Mouse (Mus musculus) hindbrain, embryonic 10.5 days (tissue): ENCODE data around the gene Cd46. TPM values are rescaled to one million over a fixed set of nuclear protein-coding genes. Genes with fewer than 3 reads are reported as not detected.

Experiments
- DNase-seq: peaks from one replicate; pipeline ENCODE4 v3.0.0-alpha.2; 2017; ENCODE audit warnings: low spot score
- H3K27ac ChIP-seq: fragments of 300-500 bp; sonication (generic); 2 replicates; pipeline ENCODE4 v1.5.1; 2016; ENCODE audit warnings: mild to moderate bottlenecking, moderate library complexity
- H3K27me3 ChIP-seq: fragments of 300-500 bp; sonication (generic); 2 replicates; pipeline ENCODE4 v1.6.1; 2016; ENCODE audit warnings: mild to moderate bottlenecking; ENCODE audit not compliant: poor library complexity, insufficient read depth, severe bottlenecking
- H3K36me3 ChIP-seq: fragments of 300-500 bp; sonication (generic); 2 replicates; pipeline ENCODE4 v1.6.1; 2016; ENCODE audit warnings: mild to moderate bottlenecking, moderate library complexity
- H3K4me1 ChIP-seq: fragments of 300-500 bp; sonication (generic); replicated peaks from 2 replicates; pipeline ENCODE4 v1.6.1; 2016; ENCODE audit warnings: mild to moderate bottlenecking
- H3K4me3 ChIP-seq: fragments of 300-500 bp; sonication (generic); 2 replicates; pipeline ENCODE4 v1.5.1; 2016; ENCODE audit warnings: mild to moderate bottlenecking, moderate library complexity
- H3K9me3 ChIP-seq: fragments of 300-500 bp; sonication (generic); 2 replicates; pipeline ENCODE4 v1.6.1; 2016; ENCODE audit warnings: mild to moderate bottlenecking, moderate library complexity
- WGBS: fragments of 180-500 bp; shearing (Covaris S2); methylation state at CpG from one replicate; pipeline ENCODE4 v1.1.7; 2016; 5-methylcytosine and 5-hydroxymethylcytosine counted together
- polyA plus RNA-seq: library from polyadenylated mRNA; unstranded; fragments of >200 nt; fragmentation: Nextera tagmentation; extraction: Ambion mirVana; gene quantifications from 2 replicates; pipeline ENCODE4 v1.2.1, GENCODE M21; 2016

Cd46 gene
- polyA plus RNA-seq, 1 experiment from 2014 or later, result 0.55 TPM

DNA sequence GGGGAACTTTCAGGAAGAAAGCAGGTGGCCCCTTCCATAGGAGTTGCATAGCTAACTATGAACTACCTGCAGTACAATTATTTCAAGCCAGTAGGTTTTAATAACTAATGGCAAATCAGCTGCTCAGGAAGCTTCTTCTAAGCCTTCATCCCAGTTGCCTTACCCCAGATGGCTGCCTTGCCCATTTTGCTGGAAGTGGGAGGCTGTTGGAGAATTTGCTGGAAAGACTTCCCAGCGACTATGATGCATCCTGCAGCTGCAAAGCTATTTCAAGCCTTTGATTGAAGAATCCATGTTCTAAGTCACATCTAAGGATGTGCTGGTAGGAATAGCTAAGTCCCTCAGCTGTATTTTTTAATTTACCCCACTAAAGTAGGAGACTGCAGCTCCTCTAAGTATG, 53.7 kb downstream of the Cd46 start:
- Histone ChIP-seq H3K4me1 (no peaks in the 10 kb centered on the region), H3K36me3 (no peaks in the 10 kb centered on the region), H3K27ac (no peak overlapping the region), H3K4me3 (no peak overlapping the region), H3K27me3 (no peaks in the 10 kb centered on the region), H3K9me3 (no peaks in the 10 kb centered on the region)
- WGBS, result 62% methylated on average over 1 of the region's 1 CpGs
- DNase-seq, result no peak

DNA sequence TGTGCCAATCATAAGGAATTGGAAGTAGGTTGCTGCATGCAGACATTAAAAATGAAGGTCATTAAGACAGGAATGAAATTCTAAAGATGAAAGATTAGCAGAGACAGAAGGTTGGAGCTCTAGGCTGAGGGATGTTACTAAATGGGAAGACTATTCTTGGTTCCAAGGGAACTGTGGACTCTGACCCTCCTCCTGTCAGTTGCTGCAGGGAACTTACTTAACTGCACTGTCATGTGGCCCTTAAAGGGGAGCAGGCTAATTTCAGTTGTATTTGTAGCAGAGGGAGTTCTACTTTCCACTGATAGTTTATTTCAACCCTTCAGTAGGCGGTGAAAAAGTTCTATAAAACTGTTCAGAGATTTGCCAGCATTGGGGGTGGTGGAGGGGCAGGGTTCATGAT, 54.1 kb downstream of the Cd46 start:
- no peaks in the 10 kb centered on the region for H3K9me3 ChIP-seq
- H3K4me1 ChIP-seq, result no peaks in the 10 kb centered on the region
- no peaks in the 10 kb centered on the region for H3K36me3 ChIP-seq
- no peaks in the 10 kb centered on the region for H3K27me3 ChIP-seq
- no peak overlapping the region for H3K4me3 ChIP-seq
- WGBS, result 91% methylated on average over 1 of the region's 1 CpGs
- no peak overlapping the region for H3K27ac ChIP-seq
- DNase-seq, result no peak

DNA sequence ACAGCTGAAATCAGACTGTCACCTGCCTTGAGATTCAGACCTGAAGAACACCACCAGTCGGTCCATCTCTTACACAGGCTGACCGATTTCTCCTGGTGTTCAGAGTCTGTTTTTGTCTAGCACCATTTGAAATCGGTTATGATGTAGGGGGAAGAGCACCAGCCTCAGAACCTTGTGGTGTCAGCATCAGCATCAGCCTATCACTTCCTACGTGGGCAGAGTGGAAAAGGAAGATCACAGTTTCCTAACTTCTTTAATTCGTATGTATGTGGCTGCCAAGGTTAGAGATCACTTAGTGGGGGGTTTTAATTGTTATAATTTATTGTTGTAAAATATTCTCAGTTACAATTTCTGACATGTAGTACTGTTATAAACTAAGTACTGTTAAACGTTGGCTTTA, 54.6 kb downstream of the Cd46 start:
- WGBS, result 87% methylated on average over 6 of the region's 6 CpGs
- H3K4me3 ChIP-seq, result no peak overlapping the region
- DNase-seq, result no peak
- no peaks in the 10 kb centered on the region for H3K4me1 ChIP-seq
- H3K9me3 ChIP-seq, result no peaks in the 10 kb centered on the region
- H3K36me3 ChIP-seq, result no peaks in the 10 kb centered on the region
- no peaks in the 10 kb centered on the region for H3K27me3 ChIP-seq
- no peak overlapping the region for H3K27ac ChIP-seq

DNA sequence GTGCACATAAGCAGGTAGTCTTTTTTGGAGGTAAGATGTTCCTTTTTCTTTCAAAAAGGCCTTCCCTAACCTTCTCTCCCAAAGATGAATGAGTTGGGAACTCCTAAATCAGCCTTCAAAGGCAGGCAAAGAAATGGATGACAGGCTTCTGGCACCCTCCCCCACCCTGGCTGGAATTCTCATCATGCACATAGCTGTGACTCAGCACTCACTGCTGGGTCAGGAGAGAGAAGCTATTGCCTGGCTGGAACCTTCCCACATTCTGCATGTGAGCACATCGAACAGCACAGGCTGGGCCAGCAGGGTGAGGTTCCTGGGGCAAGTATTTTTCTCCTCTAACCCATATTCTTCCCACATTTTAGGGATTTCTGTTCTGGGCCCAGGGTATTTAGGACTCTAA, 58.1 kb downstream of the Cd46 start:
- Histone ChIP-seq H3K4me3 (no peak overlapping the region), H3K27ac (no peak overlapping the region)
- DNase-seq, result no peak

DNA sequence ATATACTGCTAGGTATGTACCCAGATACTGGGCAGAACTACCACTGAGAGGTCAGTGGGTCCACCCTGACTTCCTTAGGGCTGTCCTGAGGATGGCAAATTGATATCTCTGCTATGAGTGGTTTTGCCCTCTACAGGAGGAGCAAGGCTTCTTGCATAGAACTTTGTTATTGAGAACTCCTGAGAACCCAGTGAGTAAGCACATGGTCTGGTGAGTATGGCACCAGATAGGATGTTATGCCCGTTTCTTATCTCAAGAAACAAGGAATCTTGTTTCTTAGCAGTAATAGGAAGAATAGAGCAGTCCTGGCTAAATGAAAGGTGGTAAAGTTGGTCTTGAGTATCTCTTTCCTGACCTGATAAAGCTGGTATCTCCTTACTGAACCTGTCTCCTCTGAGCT, 59.3 kb downstream of the Cd46 start:
- DNase-seq, result no peak
- Histone ChIP-seq H3K4me3 (no peak overlapping the region), H3K27me3 (no peaks in the 10 kb centered on the region), H3K27ac (no peak overlapping the region), H3K36me3 (no peaks in the 10 kb centered on the region), H3K9me3 (no peaks in the 10 kb centered on the region), H3K4me1 (no peaks in the 10 kb centered on the region)
- 85% methylated on average over 1 of the region's 1 CpGs for WGBS

More for the DNA sequence above, 58.1 kb downstream of the Cd46 start:
- WGBS, result 82% methylated on average over 1 of the region's 1 CpGs
- Histone ChIP-seq H3K4me1 (no peaks in the 10 kb centered on the region), H3K36me3 (no peaks in the 10 kb centered on the region), H3K9me3 (no peaks in the 10 kb centered on the region), H3K27me3 (no peaks in the 10 kb centered on the region)

DNA sequence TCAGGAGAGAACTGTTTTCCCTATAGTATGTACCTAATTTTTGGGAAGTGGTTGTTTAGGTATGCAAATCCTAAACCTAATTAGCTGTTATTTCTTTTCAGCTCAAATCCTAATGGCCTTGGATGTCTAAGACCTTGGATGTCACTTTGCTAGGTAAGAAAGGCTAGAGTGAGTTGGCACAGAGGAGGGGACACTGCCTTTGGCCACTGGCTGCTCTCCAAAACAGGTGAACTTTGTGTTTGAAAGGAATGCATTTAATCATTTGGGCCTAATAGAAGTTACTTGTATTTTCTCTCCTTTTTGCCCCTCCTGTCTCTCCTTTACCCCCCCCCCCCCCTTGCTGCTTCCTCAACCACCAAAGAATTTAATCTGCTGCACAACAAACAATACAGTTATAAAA, 60.3 kb downstream of the Cd46 start:
- Histone ChIP-seq H3K27ac (no peak overlapping the region), H3K36me3 (no peaks in the 10 kb centered on the region), H3K4me3 (no peak overlapping the region), H3K4me1 (no peaks in the 10 kb centered on the region), H3K27me3 (no peaks in the 10 kb centered on the region), H3K9me3 (no peaks in the 10 kb centered on the region)
- no peak for DNase-seq

DNA sequence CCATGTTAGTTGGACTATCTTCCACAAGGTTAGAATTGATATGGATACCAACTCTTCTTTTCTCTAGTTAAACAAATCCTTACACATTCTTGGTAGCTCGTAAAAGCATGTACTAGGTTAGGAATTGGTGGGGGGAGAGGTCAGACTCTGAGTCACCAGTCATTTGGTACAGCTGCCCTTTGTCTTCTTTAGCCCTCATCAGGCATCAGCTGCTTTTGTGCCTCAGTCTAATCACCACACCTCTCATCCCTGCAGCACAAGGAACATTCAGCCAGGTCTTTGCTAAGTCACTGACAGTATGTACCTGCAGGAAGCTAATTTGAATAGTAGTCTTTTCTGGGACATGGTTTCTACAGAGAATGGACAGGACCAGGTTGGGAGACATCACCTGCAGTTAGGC, 64.5 kb downstream of the Cd46 start:
- DNase-seq, result no peak
- H3K27me3 ChIP-seq, result no peaks in the 10 kb centered on the region
- WGBS, result 50% methylated on average over 1 of the region's 1 CpGs
- H3K36me3 ChIP-seq, result no peaks in the 10 kb centered on the region
- H3K4me3 ChIP-seq, result no peak overlapping the region
- H3K27ac ChIP-seq, result no peak overlapping the region
- no peaks in the 10 kb centered on the region for H3K4me1 ChIP-seq
- no peaks in the 10 kb centered on the region for H3K9me3 ChIP-seq

DNA sequence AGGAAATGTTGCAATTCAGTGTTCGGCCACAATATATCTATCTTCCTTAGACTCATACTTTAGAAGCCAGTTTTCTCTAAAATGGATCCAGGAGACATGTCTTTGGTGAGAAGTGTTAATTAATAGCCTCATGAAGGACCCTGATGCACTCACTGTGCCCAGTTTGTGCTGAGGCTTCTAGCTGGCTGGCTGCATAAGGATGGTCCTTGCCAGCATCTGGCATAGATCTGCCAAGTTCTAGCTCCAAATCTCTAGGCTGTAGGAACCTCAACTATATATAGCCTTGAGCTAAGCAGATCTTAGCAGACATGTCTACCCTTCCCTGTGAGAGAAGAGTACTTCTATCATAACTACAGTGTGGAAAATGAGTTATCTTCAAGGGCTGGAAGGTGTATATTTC, 68.2 kb downstream of the Cd46 start:
- Histone ChIP-seq H3K4me1 (no peaks in the 10 kb centered on the region), H3K27ac (no peak overlapping the region), H3K27me3 (no peaks in the 10 kb centered on the region), H3K36me3 (no peaks in the 10 kb centered on the region), H3K4me3 (no peak overlapping the region), H3K9me3 (no peaks in the 10 kb centered on the region)
- WGBS, result 86% methylated on average over 1 of the region's 1 CpGs
- no peak for DNase-seq

DNA sequence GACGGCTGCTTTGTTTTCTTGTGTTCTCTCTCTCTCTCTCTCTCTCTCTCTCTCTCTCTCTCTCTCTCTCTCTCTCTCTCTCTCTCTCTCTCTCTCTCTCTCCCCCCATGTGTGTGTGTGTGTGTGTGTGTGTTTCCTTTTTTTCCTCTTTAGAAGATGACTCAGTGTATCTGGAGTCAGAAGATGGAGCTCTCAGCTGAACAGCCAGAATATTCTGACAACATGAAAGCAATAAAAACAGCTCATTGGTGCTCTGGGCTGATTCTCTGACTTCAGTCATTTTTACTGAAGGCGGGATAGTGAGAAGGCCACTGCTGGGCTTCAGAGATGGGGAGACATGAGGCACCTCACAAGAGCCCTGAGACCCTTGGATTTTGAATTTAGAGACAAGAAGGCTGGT, 70.2 kb downstream of the Cd46 start:
- Histone ChIP-seq H3K4me3 (no peak overlapping the region), H3K27me3 (no peaks in the 10 kb centered on the region), H3K36me3 (no peaks in the 10 kb centered on the region), H3K4me1 (0 out of 2 replicates have a peak, but pooled peaks cover 3% of the 10 kb centered on the region), H3K27ac (no peak overlapping the region), H3K9me3 (no peaks in the 10 kb centered on the region)
- no peak for DNase-seq
- 77% methylated on average over 2 of the region's 2 CpGs for WGBS

DNA sequence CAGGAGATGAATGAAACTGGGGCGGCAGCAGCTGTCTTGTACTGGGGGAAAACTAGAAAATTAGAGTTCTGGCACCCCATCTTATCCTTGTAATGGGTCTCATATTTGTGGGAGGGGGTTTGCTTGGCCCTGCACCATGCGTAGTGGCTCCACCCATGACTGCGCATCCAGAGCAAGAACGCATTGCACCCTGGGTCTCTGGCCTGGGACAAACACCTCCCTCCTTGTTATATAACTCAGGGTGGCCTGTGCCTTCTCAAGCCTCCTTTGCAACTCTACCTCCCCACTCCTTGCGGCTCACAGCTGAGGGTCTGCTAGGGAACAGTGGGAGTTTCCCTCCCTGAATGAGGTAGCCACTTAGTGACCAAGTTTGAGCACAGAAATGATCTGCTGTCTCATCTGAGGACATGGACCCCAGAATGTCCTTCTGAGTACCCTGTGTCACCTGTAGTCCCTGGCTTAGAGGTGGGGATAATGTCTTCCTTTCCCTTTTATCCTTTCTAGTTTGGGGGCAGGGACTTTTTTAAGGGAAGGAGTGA, 72.9 kb downstream of the Cd46 start:
- 95% methylated on average over 5 of the region's 5 CpGs for WGBS
- Histone ChIP-seq H3K27me3 (no peaks in the 10 kb centered on the region), H3K36me3 (no peaks in the 10 kb centered on the region), H3K4me3 (no peak overlapping the region), H3K9me3 (no peaks in the 10 kb centered on the region), H3K4me1 (0 out of 2 replicates have a peak, but pooled peaks cover 3% of the 10 kb centered on the region), H3K27ac (no peak overlapping the region)
- no peak for DNase-seq

DNA sequence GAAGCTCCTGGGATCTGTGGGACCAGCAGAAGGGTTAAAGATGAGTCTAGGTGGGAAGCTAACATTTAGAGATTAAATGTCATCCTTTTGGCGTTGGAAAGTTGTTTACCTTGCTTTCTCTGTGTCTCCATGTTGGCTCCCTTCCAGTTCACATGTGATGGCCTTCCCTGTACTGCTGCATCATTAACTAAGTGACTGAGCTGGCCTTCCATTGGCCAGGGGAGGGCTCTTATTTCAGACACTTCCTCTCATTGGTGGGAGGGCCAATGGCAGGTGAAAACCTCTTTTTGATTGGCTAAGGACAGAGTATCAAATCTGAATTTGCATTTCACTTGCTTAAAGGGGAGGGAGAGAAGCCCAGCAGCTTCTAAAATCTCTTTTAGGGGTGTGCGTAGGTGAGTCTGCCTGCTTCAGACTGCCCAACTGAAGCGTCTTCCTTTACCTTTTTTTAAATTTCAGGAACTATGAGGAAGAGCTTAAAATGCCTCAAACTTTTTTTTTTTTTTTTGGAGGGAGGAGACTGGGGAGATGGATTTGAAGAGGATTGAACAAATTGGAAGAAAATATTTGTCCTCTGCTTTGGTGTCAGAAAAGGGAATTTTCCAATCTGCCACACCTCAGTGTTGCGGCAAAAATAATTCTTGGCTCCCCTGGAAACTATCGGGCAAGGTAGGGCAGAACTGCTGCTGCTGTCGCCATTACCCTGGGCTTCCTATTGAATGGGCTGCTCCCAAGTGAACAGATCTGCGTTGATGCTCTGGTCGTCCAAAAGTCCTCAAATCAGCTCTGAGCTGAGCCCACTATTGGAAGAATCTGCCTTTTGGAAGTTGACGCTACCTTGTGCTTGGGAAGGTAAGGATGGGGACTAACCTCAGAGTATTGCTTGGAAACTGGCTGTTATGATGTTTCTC, 73.7 kb downstream of the Cd46 start:
- H3K27me3 ChIP-seq, result no peaks in the 10 kb centered on the region
- no peaks in the 10 kb centered on the region for H3K36me3 ChIP-seq
- H3K4me1 ChIP-seq, result 0 out of 2 replicates have a peak, but pooled peaks cover 3% of the 10 kb centered on the region
- DNase-seq, result no peak
- no peaks in the 10 kb centered on the region for H3K9me3 ChIP-seq
- 85% methylated on average over 9 of the region's 9 CpGs for WGBS
- H3K4me3 ChIP-seq, result no peak overlapping the region
- H3K27ac ChIP-seq, result no peak overlapping the region

DNA sequence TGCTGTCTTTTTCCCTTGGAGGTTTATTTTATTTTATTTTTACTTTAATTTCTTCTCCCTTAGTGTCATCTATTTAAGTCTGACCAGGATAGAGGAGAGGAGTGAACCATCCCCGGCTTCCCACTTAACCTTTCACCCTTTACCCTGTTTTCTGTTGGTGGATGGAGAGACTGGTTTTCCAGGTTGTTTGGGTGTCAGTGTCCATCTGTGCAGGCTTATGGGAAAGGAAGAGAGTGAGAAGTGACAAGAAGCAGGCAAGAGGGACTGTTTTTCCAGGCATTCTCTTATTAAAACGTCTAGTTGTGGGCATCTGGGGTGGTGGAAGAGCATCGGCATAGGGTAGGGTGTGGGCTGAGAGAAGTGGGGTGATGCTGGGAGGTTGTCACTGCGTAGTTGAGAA, 74.4 kb downstream of the Cd46 start:
- Histone ChIP-seq H3K27ac (no peak overlapping the region), H3K9me3 (no peaks in the 10 kb centered on the region), H3K27me3 (no peaks in the 10 kb centered on the region), H3K36me3 (no peaks in the 10 kb centered on the region), H3K4me3 (no peak overlapping the region), H3K4me1 (0 out of 2 replicates have a peak, but pooled peaks cover 3% of the 10 kb centered on the region)
- WGBS, result 87% methylated on average over 4 of the region's 4 CpGs
- DNase-seq, result no peak

DNA sequence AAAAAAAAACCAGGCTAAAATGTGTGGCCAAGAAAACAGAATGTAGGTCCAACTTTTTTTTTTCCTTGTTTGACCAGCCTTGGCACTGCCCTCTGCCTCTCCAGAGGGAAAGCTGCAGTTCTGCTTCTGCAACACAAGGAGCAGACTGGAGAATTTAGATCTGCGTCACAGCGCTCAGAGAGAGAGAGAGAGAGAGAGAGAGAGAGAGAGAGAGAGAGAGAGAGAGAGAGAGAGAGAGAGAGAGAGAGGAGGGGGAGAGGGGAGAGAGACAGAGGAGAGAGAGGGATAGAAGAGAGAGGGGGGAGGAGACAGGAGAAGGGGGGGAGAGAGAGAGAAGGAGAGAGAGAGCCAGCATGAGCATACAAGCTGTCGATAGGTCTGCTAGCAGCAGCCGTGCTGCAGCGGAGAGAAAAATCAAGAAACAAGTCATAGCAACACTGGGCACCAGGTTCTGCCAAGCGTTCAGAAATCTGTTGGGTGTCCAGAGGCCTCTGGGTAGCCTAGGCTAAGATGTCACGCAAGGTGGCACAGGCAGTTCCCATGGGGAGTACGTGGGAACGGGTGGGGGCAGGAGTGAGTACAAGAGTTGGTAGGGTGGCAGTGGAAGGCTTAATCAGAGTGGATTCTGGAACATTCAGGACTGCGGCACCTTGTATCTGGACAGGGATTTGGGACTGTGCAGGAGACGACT, 75.1 kb downstream of the Cd46 start:
- Histone ChIP-seq H3K27ac (no peak overlapping the region), H3K27me3 (no peaks in the 10 kb centered on the region), H3K9me3 (no peaks in the 10 kb centered on the region), H3K36me3 (no peaks in the 10 kb centered on the region), H3K4me3 (no peak overlapping the region), H3K4me1 (0 out of 2 replicates have a peak, but pooled peaks cover 3% of the 10 kb centered on the region)
- WGBS, result 73% methylated on average over 11 of the region's 11 CpGs
- DNase-seq, result no peak
